In genomic region chr11:102401898-102402500, GRCm38 (mm10) we compare ENCODE assay signal across 12 mouse cellular contexts. TPM values are rescaled to one million over a fixed set of nuclear protein-coding genes. Genes with fewer than 3 reads are reported as not detected.
DNase-seq lines count a peak whose midpoint lies in the region; ATAC-seq and TF ChIP-seq lines count a peak whose summit lies in the region.
"Had no signal": no experiment of that assay in that cellular context is flagged by ENCODE, and none has a peak within 500 bp of the region (broad histone marks: within the 10 kb centered on the region; RNA-seq: fewer than 3 reads in every experiment).

No protein-coding gene starts in this region.

- H3K27ac ChIP-seq in heart, embryonic 10.5 days: no peak overlapping the region
- H3K27ac ChIP-seq in midbrain, embryonic 13.5 days: peak overlapping the region; percentile 35; the same call in 1 of the 2 replicates
- H3K27ac ChIP-seq in midbrain, postnatal 0 days (ENCODE audit: low read depth, low read length): no peak overlapping the region
- peak overlapping the region; percentile 10 for H3K27ac ChIP-seq in neural tube, embryonic 14.5 days (ENCODE audit: low read depth, low read length)
- H3K27ac ChIP-seq: embryonic facial prominence, embryonic 10.5 days; hindbrain, embryonic 15.5 days; limb, embryonic 13.5 days had no signal

- ATAC-seq in midbrain, embryonic 13.5 days: peak; percentile 9; the same call in 1 of the 2 replicates
- ATAC-seq in midbrain, postnatal 0 days (ENCODE audit: low FRiP score): no peak
- no peak for ATAC-seq in neural tube, embryonic 14.5 days (ENCODE audit: low read depth)

- WGBS in heart, embryonic 10.5 days: 53% methylated on average over 12 of the region's 12 CpGs
- WGBS in midbrain, embryonic 13.5 days: 50% methylated on average over 12 of the region's 12 CpGs
- WGBS in midbrain, postnatal 0 days: 54% methylated on average over 12 of the region's 12 CpGs
- 36% methylated on average over 12 of the region's 12 CpGs for WGBS in neural tube, embryonic 14.5 days

- H3K9ac ChIP-seq in midbrain, embryonic 13.5 days (replicated peaks): no peak overlapping the region
- H3K9ac ChIP-seq in midbrain, postnatal 0 days (replicated peaks; ENCODE audit: low read length, poor library complexity, severe bottlenecking): no peak overlapping the region
- no peak overlapping the region for H3K9ac ChIP-seq in neural tube, embryonic 14.5 days (replicated peaks; ENCODE audit: low read depth, low read length)
- H3K9ac ChIP-seq: hindbrain, embryonic 15.5 days; limb, embryonic 13.5 days had no signal

- H3K36me3 ChIP-seq in heart, embryonic 10.5 days: peaks cover 40% of the 10 kb centered on the region
- H3K36me3 ChIP-seq in midbrain, embryonic 13.5 days: peaks cover 69% of the 10 kb centered on the region
- H3K36me3 ChIP-seq in midbrain, postnatal 0 days (ENCODE audit: insufficient read depth, low read length): peaks cover 56% of the 10 kb centered on the region
- H3K36me3 ChIP-seq in neural tube, embryonic 14.5 days (ENCODE audit: control insufficient read depth, insufficient read depth, low read length): peaks cover 38% of the 10 kb centered on the region

- DNase-seq in heart, embryonic 10.5 days (ENCODE audit: low spot score): peak; percentile 74
- no peak for DNase-seq in heart, adult 8-10 months (ENCODE audit: low spot score)
- no peak for DNase-seq in midbrain, postnatal 0 days (ENCODE audit: low spot score)
- peak; percentile 39 to 42 for DNase-seq in cerebellum, postnatal 10 days
- no peak for DNase-seq in embryo, embryonic 9.5 days (ENCODE audit: extremely low spot score)
- DNase-seq: kidney, adult 8-10 months; lung, adult 18-20 months had no signal

- no peaks in the 10 kb centered on the region for H3K9me3 ChIP-seq in heart, embryonic 10.5 days
- H3K9me3 ChIP-seq in midbrain, embryonic 13.5 days: no peaks in the 10 kb centered on the region
- H3K9me3 ChIP-seq in midbrain, postnatal 0 days (ENCODE audit: low read length): no peaks in the 10 kb centered on the region
- H3K9me3 ChIP-seq in neural tube, embryonic 14.5 days (ENCODE audit: control insufficient read depth, low read length): no peaks in the 10 kb centered on the region
- H3K9me3 ChIP-seq: embryonic facial prominence, embryonic 10.5 days; hindbrain, embryonic 15.5 days; limb, embryonic 13.5 days had no signal

- no peak overlapping the region for H3K4me3 ChIP-seq in heart, embryonic 10.5 days
- no peak overlapping the region for H3K4me3 ChIP-seq in midbrain, embryonic 13.5 days (replicated peaks)
- no peak overlapping the region for H3K4me3 ChIP-seq in midbrain, postnatal 0 days (ENCODE audit: low read depth, low read length)
- H3K4me3 ChIP-seq in neural tube, embryonic 14.5 days (ENCODE audit: low read depth, low read length): no peak overlapping the region
- H3K4me3 ChIP-seq: embryonic facial prominence, embryonic 10.5 days; hindbrain, embryonic 15.5 days; limb, embryonic 13.5 days had no signal

- peaks cover 60% of the 10 kb centered on the region for H3K27me3 ChIP-seq in heart, embryonic 10.5 days (ENCODE audit: insufficient read depth, poor library complexity, severe bottlenecking)
- H3K27me3 ChIP-seq in midbrain, embryonic 13.5 days: peaks cover 30% of the 10 kb centered on the region
- H3K27me3 ChIP-seq in midbrain, postnatal 0 days (ENCODE audit: insufficient read depth, low read length): no peaks in the 10 kb centered on the region
- H3K27me3 ChIP-seq in neural tube, embryonic 14.5 days (ENCODE audit: control insufficient read depth, insufficient read depth, low read length): no peaks in the 10 kb centered on the region
- H3K27me3 ChIP-seq: hindbrain, embryonic 15.5 days had no signal

- no peak overlapping the region for H3K4me2 ChIP-seq in midbrain, embryonic 13.5 days (replicated peaks)
- H3K4me2 ChIP-seq in midbrain, postnatal 0 days (ENCODE audit: low read depth, low read length, poor library complexity, severe bottlenecking): no peak overlapping the region
- H3K4me2 ChIP-seq in neural tube, embryonic 14.5 days (ENCODE audit: low read depth, low read length): no peak overlapping the region
- H3K4me2 ChIP-seq: hindbrain, embryonic 15.5 days; limb, embryonic 13.5 days had no signal

- no peak for TF ChIP-seq CTCF in midbrain, postnatal 0 days (IDR thresholded peaks at IDR 0.05)

- peaks cover 46% of the 10 kb centered on the region for H3K4me1 ChIP-seq in heart, embryonic 10.5 days
- peaks cover 71% of the 10 kb centered on the region for H3K4me1 ChIP-seq in midbrain, embryonic 13.5 days (replicated peaks)
- H3K4me1 ChIP-seq in midbrain, postnatal 0 days (ENCODE audit: insufficient read depth, low read length): peaks cover 9% of the 10 kb centered on the region; the same call in 1 of the 2 replicates
- peaks cover 39% of the 10 kb centered on the region for H3K4me1 ChIP-seq in neural tube, embryonic 14.5 days (ENCODE audit: control insufficient read depth, insufficient read depth, low read length)

RNA-seq across cellular contexts. Expression of gene Slc25a39, which starts 5.7 kb away (rescaled TPM):
- polyA plus RNA-seq in heart, embryonic 10.5 days (2016; fragmentation: Nextera tagmentation; extraction: Ambion mirVana): 313 and 314 TPM in 2 replicates
- 100 to 1,000 TPM; 174 to 204 (median 197) TPM for total RNA-seq in heart, adult 8-10 months (2022)
- polyA plus RNA-seq in midbrain, embryonic 13.5 days (2015; fragmentation: Nextera tagmentation; extraction: Ambion mirVana): 141 and 154 TPM in 2 replicates
- 139 and 176 TPM in 2 replicates for total RNA-seq in midbrain, postnatal 0 days (2014; rRNA removed)
- polyA plus RNA-seq in midbrain, postnatal 0 days (2015; fragmentation: Nextera tagmentation; extraction: Ambion mirVana): 132 and 148 TPM in 2 replicates
- polyA plus RNA-seq in neural tube, embryonic 14.5 days (2014; fragmentation: Nextera tagmentation; extraction: Ambion mirVana): 141 and 144 TPM in 2 replicates

RNA-seq across cellular contexts. Expression of gene Rundc3a, which starts 8.8 kb away (rescaled TPM):
- polyA plus RNA-seq in heart, embryonic 10.5 days (2016; fragmentation: Nextera tagmentation; extraction: Ambion mirVana): 0.74 and 1.8 TPM in 2 replicates
- under 1 TPM in 1 of 4 experiments, not detected in 3; 0.16 TPM for total RNA-seq in heart, adult 8-10 months (2022)
- 131 and 153 TPM in 2 replicates for polyA plus RNA-seq in midbrain, embryonic 13.5 days (2015; fragmentation: Nextera tagmentation; extraction: Ambion mirVana)
- total RNA-seq in midbrain, postnatal 0 days (2014; rRNA removed): 379 and 397 TPM in 2 replicates
- 127 and 133 TPM in 2 replicates for polyA plus RNA-seq in midbrain, postnatal 0 days (2015; fragmentation: Nextera tagmentation; extraction: Ambion mirVana)
- 97.8 and 115 TPM in 2 replicates for polyA plus RNA-seq in neural tube, embryonic 14.5 days (2014; fragmentation: Nextera tagmentation; extraction: Ambion mirVana)

RNA-seq across cellular contexts. Expression of gene Grn, which starts 28.1 kb away (rescaled TPM):
- polyA plus RNA-seq in heart, embryonic 10.5 days (2016; fragmentation: Nextera tagmentation; extraction: Ambion mirVana): 109 and 151 TPM in 2 replicates
- total RNA-seq in heart, adult 8-10 months (2022): 10 to 100 TPM; 76.5 to 84.8 (median 79.6) TPM
- polyA plus RNA-seq in midbrain, embryonic 13.5 days (2015; fragmentation: Nextera tagmentation; extraction: Ambion mirVana): 57.4 and 61.8 TPM in 2 replicates
- total RNA-seq in midbrain, postnatal 0 days (2014; rRNA removed): 74.2 and 78.0 TPM in 2 replicates
- polyA plus RNA-seq in midbrain, postnatal 0 days (2015; fragmentation: Nextera tagmentation; extraction: Ambion mirVana): 90.4 and 91.7 TPM in 2 replicates
- 43.3 and 68.2 TPM in 2 replicates for polyA plus RNA-seq in neural tube, embryonic 14.5 days (2014; fragmentation: Nextera tagmentation; extraction: Ambion mirVana)

RNA-seq across cellular contexts. Expression of gene Slc4a1, which starts 36.0 kb away (rescaled TPM):
- 88.9 and 128 TPM in 2 replicates for polyA plus RNA-seq in heart, embryonic 10.5 days (2016; fragmentation: Nextera tagmentation; extraction: Ambion mirVana)
- 1 to 10 TPM in 2 of 4 experiments, under 1 TPM in 2; 0.19 to 4.5 (median 1.5) TPM for total RNA-seq in heart, adult 8-10 months (2022)
- 4.3 and 4.8 TPM in 2 replicates for polyA plus RNA-seq in midbrain, embryonic 13.5 days (2015; fragmentation: Nextera tagmentation; extraction: Ambion mirVana)
- 0.33 and 1.1 TPM in 2 replicates for total RNA-seq in midbrain, postnatal 0 days (2014; rRNA removed)
- 0.27 and 0.42 TPM in 2 replicates for polyA plus RNA-seq in midbrain, postnatal 0 days (2015; fragmentation: Nextera tagmentation; extraction: Ambion mirVana)
- polyA plus RNA-seq in neural tube, embryonic 14.5 days (2014; fragmentation: Nextera tagmentation; extraction: Ambion mirVana): 1.6 and 2.4 TPM in 2 replicates

RNA-seq across cellular contexts. Expression of gene Fam171a2, which starts 45.5 kb away (rescaled TPM):
- 1.7 and 3.6 TPM in 2 replicates for polyA plus RNA-seq in heart, embryonic 10.5 days (2016; fragmentation: Nextera tagmentation; extraction: Ambion mirVana)
- 1 to 10 TPM; 2.5 to 5.4 (median 3.6) TPM for total RNA-seq in heart, adult 8-10 months (2022)
- polyA plus RNA-seq in midbrain, embryonic 13.5 days (2015; fragmentation: Nextera tagmentation; extraction: Ambion mirVana): 10.9 and 18.4 TPM in 2 replicates
- 584 and 605 TPM in 2 replicates for total RNA-seq in midbrain, postnatal 0 days (2014; rRNA removed)
- 22.5 and 25.4 TPM in 2 replicates for polyA plus RNA-seq in midbrain, postnatal 0 days (2015; fragmentation: Nextera tagmentation; extraction: Ambion mirVana)
- polyA plus RNA-seq in neural tube, embryonic 14.5 days (2014; fragmentation: Nextera tagmentation; extraction: Ambion mirVana): 25.4 and 38.4 TPM in 2 replicates

Comparison
In these comparisons a context has a peak if more than half of its experiments do, and no peak if none do; other contexts are left out.
1. DNase-seq: peak in heart, embryonic 10.5 days (single experiment) and cerebellum, postnatal 10 days (2 of 2); none in heart, adult 8-10 months (single experiment), midbrain, postnatal 0 days (single experiment) and embryo, embryonic 9.5 days (single experiment).
2. H3K27ac ChIP-seq: peak in midbrain, embryonic 13.5 days (single experiment) and neural tube, embryonic 14.5 days (single experiment); none in heart, embryonic 10.5 days (single experiment) and midbrain, postnatal 0 days (single experiment).
3. RNA of gene Rundc3a, which starts 8.8 kb away (polyA plus RNA-seq): 131 to 153 TPM in midbrain, embryonic 13.5 days, 127 to 133 TPM in midbrain, postnatal 0 days and 97.8 to 115 TPM in neural tube, embryonic 14.5 days; 0.74 to 1.8 TPM in heart, embryonic 10.5 days; every median in the first group is over 10 times any median in the second.